Mouse (Mus musculus) hindbrain, embryonic 11.5 days (tissue): Measurements from ENCODE around the gene Ajap1. TPM values are rescaled to one million over a fixed set of nuclear protein-coding genes. Genes with fewer than 3 reads are reported as not detected.

ENCODE experiments used
- ATAC-seq: fragments of 200-750 bp; cut with Nextera tagmentation; 2 replicates; pipeline ENCODE4 v1.8.0; 2017; ENCODE audit warnings: mild to moderate bottlenecking, moderate TSS enrichment, moderate library complexity; ENCODE audit not compliant: low FRiP score
- DNase-seq: peaks from one replicate; pipeline ENCODE4 v3.0.0-alpha.2; 2015; ENCODE audit warnings: low spot score
- H3K27ac ChIP-seq: fragments of 300-500 bp; sonication (generic); 2 replicates; pipeline ENCODE4 v1.5.1; 2014; ENCODE audit warnings: mild to moderate bottlenecking, low read depth, low read length
- H3K27me3 ChIP-seq: fragments of 300-500 bp; sonication (generic); 2 replicates; pipeline ENCODE4 v1.6.1; 2014; ENCODE audit warnings: mild to moderate bottlenecking, low read length, moderate library complexity, mixed read lengths; ENCODE audit not compliant: control insufficient read depth, insufficient read depth
- H3K36me3 ChIP-seq: fragments of 300-500 bp; sonication (generic); 2 replicates; pipeline ENCODE4 v1.6.1; 2014; ENCODE audit warnings: mild to moderate bottlenecking, low read length, moderate library complexity, mixed read lengths; ENCODE audit not compliant: control insufficient read depth, insufficient read depth
- H3K4me1 ChIP-seq: fragments of 300-500 bp; sonication (generic); replicated peaks from 2 replicates; pipeline ENCODE4 v1.6.1; 2014; ENCODE audit warnings: low read length, mixed read lengths; ENCODE audit not compliant: control insufficient read depth, insufficient read depth
- H3K4me2 ChIP-seq: fragments of 300-500 bp; sonication (generic); replicated peaks from 2 replicates; pipeline ENCODE4 v1.6.1; 2014; ENCODE audit warnings: mild to moderate bottlenecking, low read depth, low read length
- H3K4me3 ChIP-seq: fragments of 300-500 bp; sonication (generic); 2 replicates; pipeline ENCODE4 v1.5.1; 2014; ENCODE audit warnings: low read depth, low read length
- H3K9ac ChIP-seq: fragments of 300-500 bp; sonication (generic); 2 replicates; pipeline ENCODE4 v1.6.1; 2014; ENCODE audit warnings: low read depth, low read length
- H3K9me3 ChIP-seq: fragments of 300-500 bp; sonication (generic); 2 replicates; pipeline ENCODE4 v1.6.1; 2016; ENCODE audit warnings: low read length; ENCODE audit not compliant: control insufficient read depth
- WGBS: fragments of 180-500 bp; shearing (Covaris S2); extraction: QIAGEN DNeasy Blood & Tissue Kit; methylation state at CpG from one replicate; pipeline ENCODE4 v1.1.7; 2014; 5-methylcytosine and 5-hydroxymethylcytosine counted together
- polyA plus RNA-seq: library from polyadenylated mRNA; unstranded; fragments of >200 nt; fragmentation: Nextera tagmentation; extraction: Ambion mirVana; gene quantifications from 2 replicates; pipeline ENCODE4 v1.2.1, GENCODE M21; 2014

Ajap1 gene
- polyA plus RNA-seq, 1 experiment from 2014 or later, result 3.7 TPM

DNA sequence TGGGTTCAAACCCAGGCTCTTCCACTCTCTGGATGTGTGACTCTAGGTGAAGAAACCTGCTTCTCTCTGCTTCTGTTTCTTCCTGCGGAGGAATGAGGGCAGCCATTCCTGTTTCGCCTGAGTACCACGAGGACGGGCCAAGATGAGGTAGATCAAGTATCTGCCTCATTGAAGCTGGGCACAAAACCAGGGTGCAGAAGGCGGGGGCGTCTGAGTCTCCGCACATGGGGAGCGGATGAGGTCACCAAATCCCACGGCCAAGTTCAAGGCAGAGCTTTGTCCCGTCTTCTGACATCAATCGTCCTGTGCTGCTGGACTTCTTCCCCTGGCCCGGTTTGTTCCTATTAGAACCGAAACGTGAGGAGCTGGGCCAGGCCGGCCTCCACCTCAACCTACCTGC, 12.9 kb downstream of the Ajap1 start:
- no peak overlapping the region for H3K9ac ChIP-seq
- H3K9me3 ChIP-seq, result no peaks in the 10 kb centered on the region
- H3K27me3 ChIP-seq, result no peaks in the 10 kb centered on the region
- no peak overlapping the region for H3K27ac ChIP-seq
- H3K4me3 ChIP-seq, result no peak overlapping the region
- WGBS, result 93% methylated on average over 15 of the region's 15 CpGs
- H3K4me2 ChIP-seq, result no peak overlapping the region
- ATAC-seq (no peak), DNase-seq (no peak)
- H3K36me3 ChIP-seq, result no peaks in the 10 kb centered on the region
- H3K4me1 ChIP-seq, result 0 out of 2 replicates have a peak, but pooled peaks cover 2% of the 10 kb centered on the region

GRCm38 (mm10) chr4:153459934-153460333, 22.7 kb downstream of the Ajap1 start:
- WGBS, result 87% methylated on average over 15 of the region's 15 CpGs

GRCm38 (mm10) chr4:153459503-153459902, 23.1 kb downstream of the Ajap1 start:
- H3K36me3 ChIP-seq, result no peaks in the 10 kb centered on the region
- H3K4me2 ChIP-seq, result no peak overlapping the region
- no peaks in the 10 kb centered on the region for H3K9me3 ChIP-seq
- WGBS, result 90% methylated on average over 9 of the region's 9 CpGs
- ATAC-seq, result no peak
- H3K9ac ChIP-seq, result no peak overlapping the region
- H3K4me1 ChIP-seq, result no peaks in the 10 kb centered on the region
- H3K27ac ChIP-seq, result no peak overlapping the region
- DNase-seq, result no peak
- no peak overlapping the region for H3K4me3 ChIP-seq
- H3K27me3 ChIP-seq, result no peaks in the 10 kb centered on the region

More at GRCm38 (mm10) chr4:153459934-153460333, 22.7 kb downstream of the Ajap1 start:
- Histone ChIP-seq H3K9ac (no peak overlapping the region), H3K4me2 (no peak overlapping the region), H3K4me1 (no peaks in the 10 kb centered on the region), H3K36me3 (no peaks in the 10 kb centered on the region), H3K27me3 (no peaks in the 10 kb centered on the region), H3K9me3 (no peaks in the 10 kb centered on the region), H3K27ac (no peak overlapping the region), H3K4me3 (no peak overlapping the region)
- ATAC-seq (no peak), DNase-seq (no peak)

- no peak overlapping the region for H3K27ac ChIP-seq
- no peak overlapping the region for H3K4me3 ChIP-seq
- ATAC-seq, result no peak
- no peak for DNase-seq
- 82% methylated on average over 15 of the region's 15 CpGs for WGBS
- no peaks in the 10 kb centered on the region for H3K4me1 ChIP-seq
- no peaks in the 10 kb centered on the region for H3K27me3 ChIP-seq
- no peak overlapping the region for H3K4me2 ChIP-seq
- no peaks in the 10 kb centered on the region for H3K36me3 ChIP-seq
- H3K9me3 ChIP-seq, result no peaks in the 10 kb centered on the region
- no peak overlapping the region for H3K9ac ChIP-seq
Observed at GRCm38 (mm10) chr4:153458821-153459220, 23.8 kb downstream of the Ajap1 start.

DNA sequence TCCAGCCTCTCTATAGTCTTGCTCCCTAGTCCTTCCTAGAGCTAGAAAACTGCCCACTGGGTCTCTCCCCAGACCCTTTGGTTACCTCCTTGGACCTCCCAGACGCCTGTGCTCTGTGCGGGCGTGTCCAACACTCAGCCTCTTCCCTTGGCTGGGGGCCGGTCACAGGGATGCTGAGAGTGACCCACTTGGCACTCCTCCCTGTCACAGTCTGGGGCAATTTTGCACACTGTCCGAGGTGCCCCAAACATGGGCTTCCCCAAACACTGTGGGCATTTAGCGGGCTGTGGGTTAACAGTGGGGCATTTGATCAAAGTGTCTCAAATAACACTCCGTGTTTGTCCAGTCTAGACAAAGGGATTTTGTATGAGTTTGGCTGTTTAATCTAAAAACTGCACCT, 29.1 kb downstream of the Ajap1 start:
- no peaks in the 10 kb centered on the region for H3K9me3 ChIP-seq
- 92% methylated on average over 7 of the region's 7 CpGs for WGBS

GRCm38 (mm10) chr4:153451516-153451915, 31.1 kb downstream of the Ajap1 start:
- Histone ChIP-seq H3K27ac (no peak overlapping the region), H3K9ac (no peak overlapping the region), H3K4me2 (no peak overlapping the region), H3K9me3 (no peaks in the 10 kb centered on the region), H3K4me3 (no peak overlapping the region), H3K27me3 (no peaks in the 10 kb centered on the region), H3K36me3 (no peaks in the 10 kb centered on the region), H3K4me1 (no peaks in the 10 kb centered on the region)
- DNase-seq (no peak), ATAC-seq (no peak)
- 87% methylated on average over 8 of the region's 8 CpGs for WGBS

More for the DNA sequence above, 29.1 kb downstream of the Ajap1 start:
- no peak for DNase-seq
- no peaks in the 10 kb centered on the region for H3K36me3 ChIP-seq
- no peaks in the 10 kb centered on the region for H3K27me3 ChIP-seq
- no peak for ATAC-seq
- no peak overlapping the region for H3K4me2 ChIP-seq
- no peak overlapping the region for H3K4me3 ChIP-seq
- no peak overlapping the region for H3K9ac ChIP-seq
- H3K27ac ChIP-seq, result no peak overlapping the region
- H3K4me1 ChIP-seq, result no peaks in the 10 kb centered on the region

DNA sequence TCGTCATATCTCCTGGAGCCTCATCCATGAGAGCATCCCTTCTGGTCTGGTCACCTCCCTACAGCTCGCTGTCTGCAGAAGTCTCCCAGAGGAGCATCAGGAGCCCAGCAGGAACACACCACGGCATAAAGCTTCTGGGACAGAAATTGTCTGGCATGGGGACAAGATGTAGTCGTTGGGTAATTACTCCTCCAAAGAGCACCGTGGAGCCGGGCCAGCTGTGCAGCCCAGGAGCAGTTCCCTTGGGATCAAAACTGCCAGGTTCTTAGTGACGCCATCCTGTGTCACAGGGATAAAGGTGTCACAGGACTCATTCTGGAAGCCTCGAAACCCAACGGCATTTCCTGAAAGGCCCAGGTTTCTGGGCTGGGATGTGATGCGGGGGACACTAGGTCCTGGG, 40.1 kb downstream of the Ajap1 start:
- no peak overlapping the region for H3K4me2 ChIP-seq
- 91% methylated on average over 10 of the region's 10 CpGs for WGBS
- ATAC-seq (no peak), DNase-seq (no peak)
- no peaks in the 10 kb centered on the region for H3K27me3 ChIP-seq
- no peaks in the 10 kb centered on the region for H3K36me3 ChIP-seq
- 0 out of 2 replicates have a peak, but pooled peaks cover 2% of the 10 kb centered on the region for H3K4me1 ChIP-seq
- H3K4me3 ChIP-seq, result no peak overlapping the region
- no peak overlapping the region for H3K9ac ChIP-seq
- H3K9me3 ChIP-seq, result no peaks in the 10 kb centered on the region
- no peak overlapping the region for H3K27ac ChIP-seq

DNA sequence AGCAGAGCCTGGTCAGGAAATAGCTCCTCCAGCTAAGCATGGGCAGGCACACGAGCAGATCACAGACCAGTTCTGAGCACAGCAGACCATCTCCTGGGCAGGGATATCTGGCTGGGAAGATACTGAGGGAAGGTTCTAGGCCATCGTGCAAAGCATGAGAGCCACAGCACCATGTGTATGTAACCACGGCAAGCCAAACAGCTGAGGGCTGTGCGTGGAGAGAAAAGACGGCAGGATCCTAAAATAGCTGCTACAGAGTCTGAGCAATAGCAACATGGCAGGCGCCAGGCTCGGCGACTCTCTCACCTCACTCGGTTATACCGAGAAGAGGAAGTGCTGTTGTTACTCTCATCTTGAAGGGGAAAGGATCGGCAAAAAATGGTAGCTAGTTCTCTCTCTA, 42.7 kb downstream of the Ajap1 start:
- no peak for DNase-seq
- WGBS, result 88% methylated on average over 11 of the region's 11 CpGs

DNA sequence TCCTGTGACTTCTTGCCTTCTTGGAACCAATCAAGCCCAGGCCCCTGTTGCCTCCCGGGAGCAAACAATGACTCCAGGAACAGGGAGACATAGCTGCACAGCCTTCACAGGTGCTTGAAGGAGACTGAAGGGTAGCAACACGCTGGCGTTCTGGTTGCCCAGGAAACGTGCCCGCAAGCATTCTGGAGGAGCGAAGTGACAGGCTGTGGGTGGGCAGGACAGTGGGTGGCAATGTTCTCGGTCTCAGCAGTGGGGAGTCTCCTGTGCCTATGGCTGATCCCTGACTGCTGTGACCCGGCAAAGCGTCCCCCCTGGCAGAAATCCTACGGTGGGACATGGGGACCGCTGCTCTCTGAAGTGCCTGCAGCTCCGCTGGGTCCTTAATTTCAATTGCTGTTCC, 43.6 kb downstream of the Ajap1 start:
- H3K36me3 ChIP-seq, result no peaks in the 10 kb centered on the region
- no peak overlapping the region for H3K4me2 ChIP-seq
- H3K4me3 ChIP-seq, result no peak overlapping the region
- H3K4me1 ChIP-seq, result 0 out of 2 replicates have a peak, but pooled peaks cover 2% of the 10 kb centered on the region
- H3K9me3 ChIP-seq, result no peaks in the 10 kb centered on the region
- H3K27ac ChIP-seq, result no peak overlapping the region
- 60% methylated on average over 12 of the region's 12 CpGs for WGBS
- ATAC-seq, result no peak
- H3K9ac ChIP-seq, result no peak overlapping the region
- peak; percentile 15 for DNase-seq
- H3K27me3 ChIP-seq, result no peaks in the 10 kb centered on the region

More for the DNA sequence above, 42.7 kb downstream of the Ajap1 start:
- H3K27ac ChIP-seq, result no peak overlapping the region
- ATAC-seq, result no peak
- H3K36me3 ChIP-seq, result no peaks in the 10 kb centered on the region
- H3K4me3 ChIP-seq, result no peak overlapping the region
- H3K9me3 ChIP-seq, result no peaks in the 10 kb centered on the region
- H3K9ac ChIP-seq, result no peak overlapping the region
- H3K4me2 ChIP-seq, result no peak overlapping the region
- 0 out of 2 replicates have a peak, but pooled peaks cover 2% of the 10 kb centered on the region for H3K4me1 ChIP-seq
- no peaks in the 10 kb centered on the region for H3K27me3 ChIP-seq
